Mouse (Mus musculus): ENCODE results near the gene Tlr9.

GRCm38 (mm10) chr9:106251066-106251465, 28.7 kb downstream of the Tlr9 start:
- TF ChIP-seq POLR2A (IDR thresholded peaks at IDR 0.05; ENCODE audit: low read depth, low read length) (no peak), CTCF (IDR thresholded peaks at IDR 0.05; ENCODE audit: extremely low read depth, insufficient read length, insufficient replicate concordance, low read depth, low read length) (no peak)

All from small intestine, adult 2 months (tissue).